Mouse (Mus musculus) embryo, embryonic 10.5 days (tissue): Measurements from ENCODE around the gene Ghsr.
"Not testable (repeated sequence)": the region's sequence is repeated elsewhere in the genome, so short reads cannot be mapped to it uniquely, and the experiment has no call there.

ENCODE experiments used
- DNase-seq: peaks from one replicate; pipeline ENCODE4 v3.0.0-alpha.2; 2015; ENCODE audit warnings: low spot score

The Ghsr gene

DNA sequence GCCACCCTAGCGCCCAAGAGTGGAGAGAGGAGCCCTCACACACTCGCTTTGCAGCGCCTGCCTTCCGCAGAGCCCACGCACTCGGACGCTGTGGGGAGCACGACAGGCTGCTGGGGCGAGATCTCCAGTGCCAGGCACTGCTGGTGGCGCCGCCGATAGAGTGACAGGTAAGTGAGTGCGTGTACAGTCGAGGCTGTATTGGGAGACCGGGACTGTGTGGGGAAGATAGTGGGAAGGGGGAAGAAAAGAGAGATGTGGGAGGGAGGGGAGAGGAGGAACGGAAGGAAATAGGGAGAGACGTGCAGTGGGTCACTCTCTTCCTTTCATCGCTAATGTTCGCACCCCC is at the start of gene Ghsr:
Gene Ghsr, plus strand, starts transcription at position 76 of the 346 bp plus-strand sequence.
- DNase-seq, result no peak

DNA sequence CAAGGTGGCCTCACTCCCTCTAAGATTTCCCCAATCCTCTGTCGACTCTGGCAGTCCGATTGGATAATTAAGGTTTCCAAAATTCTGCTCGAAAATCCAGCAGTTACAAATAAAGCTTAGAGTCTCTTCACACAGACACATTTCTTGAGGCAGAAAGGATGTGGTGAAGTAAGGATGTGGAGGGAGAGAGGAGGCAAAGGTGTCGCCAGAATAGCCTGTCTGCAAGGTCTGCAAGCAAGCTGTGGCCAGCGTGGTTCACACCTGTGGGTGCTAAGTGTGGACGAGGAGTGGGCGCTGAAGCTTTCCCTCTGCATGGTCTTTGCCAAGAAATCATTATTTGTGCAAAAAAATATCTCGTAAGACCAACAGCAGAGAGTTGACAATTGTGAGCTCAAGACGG is 48.6 kb upstream of the Ghsr start:
- DNase-seq, result no peak

DNA sequence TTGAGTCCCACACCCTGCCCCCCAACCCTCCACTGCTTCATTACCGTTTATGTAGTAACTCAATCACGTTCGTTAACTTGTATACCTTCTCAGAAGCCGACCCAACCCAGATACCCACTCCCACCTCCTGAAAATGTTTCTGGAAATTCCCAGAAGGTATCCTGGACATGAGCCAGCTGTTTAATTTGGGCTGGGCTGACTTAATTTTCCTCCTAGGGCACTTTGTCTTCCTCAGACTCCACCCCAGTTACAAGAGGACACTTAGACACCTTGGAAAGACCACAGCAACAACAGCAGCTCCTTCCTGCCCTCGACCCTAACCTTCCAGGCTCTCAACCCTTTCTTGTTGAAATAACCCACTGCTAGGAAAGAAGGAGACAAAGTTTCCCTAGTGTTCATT is 47.6 kb upstream of the Ghsr start:
- no peak for DNase-seq

GRCm38 (mm10) chr3:27326633-27327191 is 44.4 kb upstream of the Ghsr start:
- no peak for DNase-seq

DNA sequence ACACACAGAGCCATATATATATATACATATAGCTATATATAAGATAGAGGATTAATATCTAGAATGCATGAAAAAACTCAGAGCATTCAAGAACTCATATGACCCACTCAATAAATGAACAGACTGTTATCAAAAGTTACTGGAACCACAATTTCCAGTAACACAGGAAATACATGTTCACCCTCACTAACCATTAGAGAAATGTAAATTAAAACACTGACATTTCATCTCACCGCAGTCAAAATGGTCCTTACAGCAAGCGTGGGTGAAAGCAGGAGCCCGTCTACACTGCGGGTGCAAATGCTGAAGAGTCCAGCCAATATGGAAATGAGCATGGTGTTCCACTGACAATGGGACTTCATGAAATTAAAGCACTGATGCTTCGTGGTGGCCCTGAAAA is 40.4 kb upstream of the Ghsr start:
- DNase-seq, result no peak

- DNase-seq, result peak; percentile 67
These were observed 32.7 kb upstream of the Ghsr start for GRCm38 (mm10) chr3:27338437-27338836.

DNA sequence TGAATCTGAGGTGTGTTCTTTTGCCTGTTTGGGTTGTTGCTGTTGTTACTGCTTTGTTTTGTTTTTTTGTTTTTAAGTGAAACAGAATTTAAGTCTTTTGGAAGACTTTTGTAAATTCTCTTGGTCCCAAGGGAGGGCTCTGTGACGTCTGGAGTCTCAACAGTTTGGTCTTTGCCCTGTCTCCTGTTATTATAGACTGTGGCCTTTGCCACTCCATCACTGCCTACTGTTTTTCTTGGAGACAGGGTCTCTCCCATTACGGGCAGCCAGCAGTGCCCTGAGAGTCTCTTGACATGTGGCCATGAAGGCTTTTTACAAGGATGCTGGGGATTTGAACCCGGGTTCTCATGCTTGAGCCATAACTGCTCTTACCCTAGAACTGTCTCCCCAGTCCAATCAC is 32.3 kb upstream of the Ghsr start:
- DNase-seq, result peak; percentile 5

DNA sequence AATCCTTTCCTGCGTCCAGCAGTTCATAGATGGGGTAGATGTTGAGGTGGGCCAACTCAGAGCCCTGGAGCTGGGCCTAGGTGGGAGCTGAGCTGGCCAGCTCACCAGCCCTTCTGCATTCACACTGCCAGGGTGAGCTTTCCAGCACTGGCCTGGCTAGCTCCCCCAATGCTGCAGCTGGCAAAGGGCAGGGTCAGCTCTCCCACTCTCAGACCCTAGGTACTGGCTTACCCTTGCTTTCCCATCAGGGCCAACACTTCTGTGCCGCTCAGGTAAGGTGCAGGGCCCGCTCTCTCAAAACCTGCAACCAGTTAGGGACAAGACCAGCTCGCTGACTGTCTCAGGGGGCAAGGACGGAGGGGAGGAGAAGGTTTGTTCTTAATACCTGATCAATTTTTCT is 30.4 kb upstream of the Ghsr start:
- DNase-seq, result no peak

DNA sequence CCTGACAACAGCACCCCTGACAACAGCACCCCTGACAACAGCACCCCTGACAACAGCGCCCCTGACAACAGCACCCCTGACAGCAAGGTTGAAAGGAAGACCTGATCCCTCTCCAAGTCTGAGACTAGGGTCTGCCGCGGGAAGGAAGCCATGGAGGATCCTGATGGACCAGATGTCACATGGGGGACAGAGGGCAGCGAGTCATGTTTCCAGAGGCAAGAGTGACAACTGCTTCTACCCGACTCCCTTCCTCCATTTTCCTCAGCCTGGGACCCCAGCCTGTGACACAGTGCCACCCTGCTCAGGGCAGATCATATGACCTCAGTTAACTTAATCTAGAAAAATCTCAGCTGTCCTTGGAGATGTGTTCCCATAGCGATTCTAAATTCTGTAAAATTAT is 28.7 kb upstream of the Ghsr start:
- peak; percentile 12 for DNase-seq

- peak; percentile 33 for DNase-seq
These were observed 25.6 kb upstream of the Ghsr start for GRCm38 (mm10) chr3:27345526-27345925.

DNA sequence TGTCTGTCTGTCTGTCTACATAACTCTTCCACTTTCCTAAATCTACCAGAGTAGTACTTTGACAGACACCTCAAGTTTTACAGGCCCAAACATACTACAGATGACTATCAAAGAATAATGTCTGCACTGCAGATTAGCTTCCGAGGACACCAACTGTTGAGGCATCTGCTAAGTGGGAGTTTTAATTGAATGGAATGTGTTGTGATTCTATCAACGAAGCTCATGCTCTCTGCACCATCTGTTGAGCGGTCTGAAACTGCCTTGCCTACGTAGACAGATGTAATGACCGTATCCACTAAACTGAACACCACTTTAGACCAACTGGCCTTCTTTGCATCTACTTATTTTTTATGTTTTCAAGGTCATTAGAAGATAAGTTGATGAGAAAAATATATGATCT is 22.7 kb upstream of the Ghsr start:
- DNase-seq, result no peak

- no peak for DNase-seq
These were observed 20.0 kb upstream of the Ghsr start for GRCm38 (mm10) chr3:27351105-27351504.

DNA sequence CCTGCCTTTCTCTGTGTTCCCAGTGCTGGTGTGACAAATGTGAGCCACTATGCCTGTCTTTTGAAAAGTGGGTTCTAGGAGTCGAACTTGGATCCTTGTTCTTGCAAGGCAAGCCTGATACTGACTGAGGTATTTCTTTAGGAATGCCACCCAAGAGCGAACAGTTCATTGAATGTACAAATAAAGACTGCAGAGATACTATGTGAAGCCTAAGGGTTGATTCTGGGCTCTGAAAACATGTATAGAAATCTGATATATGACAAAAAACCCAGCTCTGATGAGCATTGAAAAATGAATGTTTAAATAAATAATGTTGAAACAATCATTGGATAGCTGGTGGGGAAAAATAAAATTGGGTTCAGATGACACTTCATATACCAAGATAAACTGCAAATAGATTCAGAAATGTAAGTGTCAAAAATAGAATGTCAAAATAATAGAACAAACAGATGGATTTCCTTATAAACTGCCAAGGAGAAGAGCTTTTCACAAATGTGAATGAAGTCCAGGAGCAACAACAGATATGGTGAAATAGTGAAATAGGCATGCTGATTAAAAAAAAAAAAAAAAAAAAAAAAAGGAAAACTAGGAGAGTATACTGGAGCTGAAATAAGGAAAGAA is 11.9 kb upstream of the Ghsr start:
- DNase-seq, result no peak

DNA sequence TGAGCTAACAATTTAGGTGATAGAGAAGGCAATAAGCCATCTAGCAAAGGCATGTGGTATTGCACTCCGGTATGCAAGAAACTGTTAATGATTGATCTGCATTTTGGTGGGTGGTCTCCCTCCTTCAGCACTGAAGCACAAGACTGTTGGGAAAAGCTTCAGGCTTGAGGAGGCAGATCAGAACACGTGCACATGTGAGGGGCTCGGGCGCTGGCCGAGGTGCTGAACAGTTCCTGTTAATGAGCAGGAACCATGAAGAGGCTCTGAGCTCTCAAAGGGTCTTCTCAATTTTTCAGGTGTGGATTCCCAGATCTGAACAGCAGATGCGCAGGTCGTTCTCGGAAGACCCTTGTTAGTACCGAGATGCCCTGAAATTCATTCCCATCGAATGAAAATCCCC is 1.0 kb upstream of the Ghsr start:
- peak; percentile 83 for DNase-seq

DNA sequence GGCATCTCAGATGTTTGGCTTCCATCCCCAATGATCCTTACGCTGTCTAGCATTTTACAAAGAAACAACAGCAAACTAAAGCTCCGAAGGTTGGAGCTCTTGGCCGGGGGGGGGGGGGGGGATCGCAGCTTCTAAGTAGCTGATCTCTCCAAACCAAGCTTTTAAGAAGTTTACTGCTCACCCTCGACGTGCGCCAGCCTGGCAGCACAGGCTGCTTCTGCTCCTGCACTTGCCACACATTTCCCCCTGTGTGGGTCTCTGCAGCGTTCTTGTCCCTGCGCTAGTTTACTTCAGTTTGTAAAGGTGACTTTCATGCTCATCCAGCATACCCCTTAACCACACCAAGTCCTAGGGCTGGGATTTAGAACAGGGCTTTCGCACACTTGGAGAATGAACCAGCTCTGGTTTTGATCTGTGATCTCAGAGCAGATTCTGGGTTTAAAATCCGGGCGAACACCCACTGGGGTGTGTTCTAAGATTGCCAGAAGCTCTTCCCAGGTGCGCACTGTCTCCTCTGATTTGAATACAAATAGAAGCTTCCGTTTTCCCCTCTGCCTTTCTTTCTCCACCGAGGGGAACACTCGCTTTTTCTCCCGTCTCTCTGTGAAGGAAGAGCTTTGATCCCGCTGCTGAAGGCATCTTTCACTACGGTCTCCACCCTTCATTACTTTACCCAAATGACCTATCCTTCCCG is 422 bp upstream of the Ghsr start:
- no peak for DNase-seq

- DNase-seq, result peak; percentile 23
These were observed 837 bp downstream of the Ghsr start for GRCm38 (mm10) chr3:27371725-27372650.

- no peak for DNase-seq
These were observed 3.2 kb downstream of the Ghsr start for GRCm38 (mm10) chr3:27374396-27374795.

DNA sequence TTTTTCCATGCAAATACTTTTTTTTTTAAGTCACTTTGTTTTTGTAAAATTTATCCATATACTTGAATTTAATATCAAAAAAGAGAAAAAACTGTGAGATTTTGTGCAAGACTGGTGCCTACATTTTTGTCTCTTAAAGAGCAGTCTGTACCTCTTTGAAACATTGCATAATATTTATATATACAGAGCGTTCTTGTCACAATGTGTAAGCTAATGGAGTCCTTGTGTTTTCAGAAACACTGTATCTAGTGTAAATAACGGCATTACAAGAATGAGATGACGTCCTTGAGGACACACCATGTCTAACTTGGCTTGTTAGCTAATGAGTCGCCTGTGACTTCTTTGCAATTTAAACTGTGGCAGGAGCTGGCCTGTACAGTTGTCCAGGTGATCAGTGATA is 6.8 kb downstream of the Ghsr start:
- no peak for DNase-seq

GRCm38 (mm10) chr3:27384836-27385235 is 13.7 kb downstream of the Ghsr start:
- no peak for DNase-seq

GRCm38 (mm10) chr3:27389923-27390322 is 18.8 kb downstream of the Ghsr start:
- DNase-seq, result no peak

- DNase-seq, result not testable (repeated sequence)
These were observed 29.8 kb downstream of the Ghsr start for GRCm38 (mm10) chr3:27400996-27401395.

GRCm38 (mm10) chr3:27406440-27406839 is 35.3 kb downstream of the Ghsr start:
- no peak for DNase-seq

- DNase-seq, result no peak
These were observed 37.4 kb downstream of the Ghsr start for GRCm38 (mm10) chr3:27408564-27408963.
